Mouse (Mus musculus) neutrophil, adult 5-6 weeks (primary cell): ENCODE results near the gene Amt. TPM values are rescaled to one million over a fixed set of nuclear protein-coding genes. Genes with fewer than 3 reads are reported as not detected.
"Not testable (repeated sequence)": the region's sequence is repeated elsewhere in the genome, so short reads cannot be mapped to it uniquely, and the experiment has no call there.

ENCODE experiments used
- ATAC-seq: fragments of 151-379, 151-347 bp; 2 replicates; pipeline ENCODE4 v1.8.0; 2017; ENCODE audit warnings: mild to moderate bottlenecking, moderate TSS enrichment; ENCODE audit not compliant: insufficient number of reproducible peaks, poor library complexity, low FRiP score, severe bottlenecking; ENCODE audit errors: extremely low read depth
- total RNA-seq: library from RNA; stranded (forward); fragments of 200-1000 nt; gene quantifications from 2 replicates; pipeline ENCODE4 v1.2.3, GENCODE M21; 2017

Amt gene
- total RNA-seq, 1 experiment from 2014 or later: 7.8 TPM

- peak; percentile 53; the same call in 1 of the 2 replicates for ATAC-seq
These were observed 17.8 kb upstream of the Amt start for GRCm38 (mm10) chr9:108278697-108279450.

- no peak for ATAC-seq
These were observed 16.4 kb upstream of the Amt start for GRCm38 (mm10) chr9:108280071-108280828.

DNA sequence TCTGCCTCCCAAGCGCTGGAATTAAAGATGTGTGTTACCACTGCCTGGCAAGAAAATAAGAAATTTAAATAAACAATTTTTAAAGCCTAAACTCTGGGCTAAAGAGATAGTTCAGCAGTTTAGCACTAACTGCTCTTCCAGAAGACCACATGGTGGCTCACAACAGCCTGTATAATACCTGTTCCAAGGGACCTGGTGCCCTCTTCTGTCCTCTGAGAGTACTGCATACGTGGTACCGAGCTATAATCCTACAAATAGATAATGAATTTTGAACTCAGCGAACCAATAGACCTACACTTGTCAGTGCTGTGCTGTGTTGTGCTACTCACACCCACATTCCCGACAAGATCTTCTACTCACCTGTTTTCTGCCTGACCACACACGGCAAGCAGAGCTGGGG, 12.2 kb upstream of the Amt start:
- ATAC-seq: peak; percentile 100

DNA sequence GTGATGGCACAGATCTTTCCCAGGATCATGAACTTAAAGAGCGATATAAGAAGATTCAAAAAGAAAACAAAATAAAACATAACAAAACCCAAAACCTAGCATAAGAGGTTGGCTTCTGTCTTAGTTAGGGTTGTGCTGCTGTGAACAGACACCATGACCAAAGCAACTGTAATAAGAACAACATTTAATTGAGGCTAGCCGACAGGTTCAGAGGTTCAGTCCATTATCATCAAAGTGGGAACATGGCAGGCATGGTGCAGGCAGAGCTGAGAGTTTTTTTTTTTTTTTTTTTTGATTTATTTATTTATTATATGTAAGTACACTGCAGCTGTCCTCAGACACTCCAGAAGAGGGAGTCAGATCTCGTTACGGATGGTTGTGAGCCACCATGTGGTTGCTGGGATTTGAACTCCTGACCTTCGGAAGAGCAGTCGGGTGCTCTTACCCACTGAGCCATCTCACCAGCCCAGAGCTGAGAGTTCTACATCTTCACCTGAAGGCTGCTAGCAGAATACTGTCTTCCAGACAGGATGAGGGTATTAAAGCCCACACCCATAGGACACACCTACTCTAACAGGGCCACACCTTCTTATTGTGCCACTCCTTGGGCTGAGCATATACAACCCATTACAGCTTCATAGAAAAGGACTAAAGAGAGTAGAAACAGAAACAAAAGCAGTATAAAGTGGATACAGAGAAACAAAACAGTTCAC, 9.0 kb upstream of the Amt start:
- not testable (repeated sequence) for ATAC-seq

DNA sequence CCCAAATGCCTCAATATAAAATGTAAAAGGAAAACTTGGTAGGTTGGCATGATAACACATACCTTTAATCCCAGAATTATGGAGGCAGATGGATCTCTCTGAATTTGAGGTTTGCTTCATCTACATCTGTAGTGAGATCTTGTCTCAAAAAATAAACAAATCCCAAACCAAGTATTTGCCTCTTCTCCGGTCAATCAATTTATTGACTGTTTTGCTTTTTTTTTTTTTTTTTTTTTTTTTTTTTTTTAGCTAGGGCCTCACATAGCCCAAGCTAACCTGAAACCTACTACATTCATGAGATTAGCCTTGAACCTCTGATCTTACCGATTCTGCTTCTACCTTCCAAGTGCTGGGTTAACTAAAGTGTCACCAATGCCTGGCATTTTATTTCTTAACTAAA, 7.3 kb upstream of the Amt start:
- ATAC-seq: no peak

- ATAC-seq: peak; percentile 100
These were observed 6.5 kb upstream of the Amt start, which contains the start of gene Nicn1 for GRCm38 (mm10) chr9:108290016-108290750. Nicn1 (plus strand) TSS chr9:108290429.

GRCm38 (mm10) chr9:108290773-108291172, 5.9 kb upstream of the Amt start:
- ATAC-seq: no peak

GRCm38 (mm10) chr9:108301853-108302252, 5.2 kb downstream of the Amt start:
- ATAC-seq: no peak

DNA sequence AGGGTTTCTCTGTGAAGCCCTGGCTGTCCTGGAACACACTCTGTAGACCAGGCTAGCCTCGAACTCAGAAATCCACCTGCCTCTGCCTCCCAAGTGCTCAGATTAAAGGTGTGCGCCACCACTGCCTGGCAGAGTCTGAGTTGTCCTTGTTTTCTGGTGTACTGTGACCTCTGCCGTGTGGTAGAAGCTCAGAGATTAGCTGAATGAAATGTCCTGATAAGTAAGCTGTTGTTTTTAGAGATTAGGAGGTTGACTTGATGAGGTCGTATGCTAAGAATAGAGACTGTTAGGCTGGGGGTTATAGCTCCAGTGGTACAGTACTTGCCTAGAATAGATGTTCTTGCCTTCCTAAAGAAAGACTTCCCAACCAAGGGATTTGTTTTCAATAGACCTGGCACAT, 8.1 kb downstream of the Amt start:
- ATAC-seq: no peak

DNA sequence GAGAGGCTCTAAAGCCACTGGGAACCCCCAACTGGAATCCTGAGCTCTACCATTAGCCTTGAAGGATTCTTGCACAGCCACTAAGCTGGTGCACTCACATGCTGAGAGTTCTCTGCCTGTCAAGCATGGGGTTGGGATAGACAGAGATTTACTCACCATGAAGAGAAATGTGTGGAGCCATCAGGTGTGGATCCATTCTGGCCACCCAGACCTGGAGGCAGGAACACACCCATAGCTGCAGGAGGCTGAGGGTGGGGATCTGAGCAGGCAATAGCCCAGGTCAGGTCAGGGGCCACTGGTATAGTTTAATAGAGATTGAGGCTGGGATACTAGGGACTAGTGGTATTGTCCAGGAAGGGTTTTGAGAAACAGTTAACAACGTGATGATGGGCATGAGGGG, 8.5 kb downstream of the Amt start:
- ATAC-seq: no peak

- ATAC-seq: peak; percentile 94
These were observed 9.2 kb downstream of the Amt start, which contains the start of the genes Rhoa and Tcta for GRCm38 (mm10) chr9:108305629-108306520. Rhoa (plus strand) TSS chr9:108306129. Tcta (minus strand) TSS chr9:108306160.

DNA sequence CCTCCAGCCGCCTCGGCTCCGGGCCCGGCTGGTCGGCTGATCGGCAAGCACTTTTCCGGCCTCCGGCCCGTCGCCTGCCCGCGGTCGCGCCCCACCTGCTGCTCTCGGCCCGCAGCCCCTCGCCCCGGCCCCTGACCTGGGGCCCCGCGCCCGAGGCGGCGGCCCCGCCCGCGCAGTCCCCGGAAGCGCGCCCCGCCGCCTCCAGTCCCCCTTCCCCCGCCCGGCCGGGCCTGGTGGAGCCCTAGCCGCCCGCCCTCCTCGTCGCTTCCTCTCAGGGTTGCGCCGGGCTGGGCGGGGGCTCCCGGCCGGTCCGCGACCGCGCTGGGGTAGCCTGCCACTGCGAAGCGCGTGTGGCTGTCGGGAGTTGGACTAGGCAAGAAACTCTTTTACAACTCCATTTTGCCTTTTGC, 9.9 kb downstream of the Amt start:
- ATAC-seq: peak; percentile 37

DNA sequence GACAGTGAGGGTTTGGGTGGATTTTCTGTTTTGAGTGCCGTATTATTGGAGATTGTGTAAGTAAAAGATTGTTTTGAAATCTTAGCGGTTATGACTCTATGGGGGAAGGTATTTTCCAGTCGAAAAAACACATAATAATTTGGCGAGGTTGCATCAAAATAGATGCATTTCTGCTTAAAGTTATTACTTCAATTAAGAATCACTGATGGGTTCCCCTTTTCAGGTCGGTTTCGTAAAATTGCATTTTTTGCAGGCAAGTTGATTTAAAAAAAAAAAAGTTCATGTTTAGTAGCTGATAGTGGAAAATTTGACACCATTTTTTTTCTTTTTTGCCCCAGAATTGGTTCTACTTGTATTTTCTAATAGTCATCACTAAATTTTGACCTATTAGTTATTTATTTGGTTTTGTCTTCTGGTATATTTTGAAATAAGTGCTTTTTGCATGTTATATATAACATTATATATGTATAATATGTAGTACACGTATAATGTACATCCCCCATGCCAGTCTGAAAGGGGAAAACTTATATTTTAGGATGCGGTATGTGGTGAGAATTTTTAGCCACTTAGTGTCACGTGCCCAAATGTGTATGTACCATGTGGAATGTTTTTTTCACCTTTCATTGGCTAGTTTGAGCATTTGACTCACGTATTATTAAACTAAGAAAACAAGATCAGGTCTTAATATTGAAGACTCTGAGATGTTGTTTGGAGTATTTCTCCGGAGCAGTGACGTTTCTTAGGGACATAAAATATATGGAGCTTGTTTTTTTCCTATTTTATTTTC, 10.6 kb downstream of the Amt start:
- ATAC-seq: no peak

GRCm38 (mm10) chr9:108308141-108308540, 11.5 kb downstream of the Amt start:
- ATAC-seq: no peak

DNA sequence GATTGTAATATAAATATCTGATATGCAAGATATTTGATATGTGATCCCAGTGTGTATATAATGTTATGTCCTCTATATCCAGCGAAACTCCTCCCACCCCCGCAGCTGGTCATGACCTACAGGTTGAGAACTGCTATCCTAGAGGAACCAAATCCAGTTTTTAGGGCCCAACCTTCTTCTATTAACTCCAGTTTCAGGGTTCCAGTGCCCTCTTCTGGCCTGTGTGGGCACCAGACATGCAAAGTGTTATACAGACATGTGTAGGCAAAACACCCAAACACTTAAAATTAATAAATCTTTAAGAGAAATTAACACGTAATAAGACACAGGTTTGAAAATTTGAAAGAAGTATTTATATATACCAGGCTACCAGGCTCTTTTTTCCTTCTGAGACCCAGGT, 20.9 kb downstream of the Amt start:
- no peak for ATAC-seq

DNA sequence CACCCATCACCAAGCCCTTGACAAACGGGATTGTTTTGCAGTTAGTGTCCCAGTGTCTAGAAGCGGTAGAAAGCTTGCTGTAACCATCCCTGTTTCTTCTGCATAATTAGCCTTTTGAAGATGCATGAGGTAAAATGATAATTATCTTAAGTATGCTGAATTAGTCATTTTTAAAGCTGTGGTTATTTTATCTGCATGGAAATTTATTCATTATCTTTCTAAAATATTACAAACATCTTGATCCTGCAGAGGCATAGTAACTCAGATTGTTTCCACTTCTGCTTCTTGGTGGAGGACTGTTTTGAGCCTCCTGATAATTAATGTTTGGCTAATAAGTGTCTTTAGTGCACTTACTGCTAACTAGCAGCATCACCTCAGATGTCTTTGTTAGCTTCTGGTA, 21.8 kb downstream of the Amt start:
- no peak for ATAC-seq

DNA sequence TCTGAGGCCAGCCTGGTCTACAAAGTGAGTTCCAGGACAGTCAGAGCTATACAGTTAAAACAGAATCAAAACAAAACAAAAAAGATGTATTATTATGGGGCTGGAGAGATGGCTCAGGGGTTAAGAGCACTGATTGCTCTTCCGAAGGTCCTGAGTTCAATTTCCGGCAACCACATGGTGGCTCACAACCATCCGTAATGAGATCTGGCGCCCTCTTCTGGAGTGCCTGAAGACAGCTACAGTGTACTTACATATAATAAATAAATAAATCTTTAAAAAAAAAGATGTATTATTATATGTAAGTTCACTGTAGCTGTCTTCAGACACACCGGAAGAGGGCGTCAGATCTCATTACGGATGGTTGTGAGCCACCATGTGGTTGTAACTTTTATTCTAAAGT, 25.4 kb downstream of the Amt start:
- not testable (repeated sequence) for ATAC-seq
